ENCODE assay signal across 10 mouse cellular contexts in the genomic region with DNA sequence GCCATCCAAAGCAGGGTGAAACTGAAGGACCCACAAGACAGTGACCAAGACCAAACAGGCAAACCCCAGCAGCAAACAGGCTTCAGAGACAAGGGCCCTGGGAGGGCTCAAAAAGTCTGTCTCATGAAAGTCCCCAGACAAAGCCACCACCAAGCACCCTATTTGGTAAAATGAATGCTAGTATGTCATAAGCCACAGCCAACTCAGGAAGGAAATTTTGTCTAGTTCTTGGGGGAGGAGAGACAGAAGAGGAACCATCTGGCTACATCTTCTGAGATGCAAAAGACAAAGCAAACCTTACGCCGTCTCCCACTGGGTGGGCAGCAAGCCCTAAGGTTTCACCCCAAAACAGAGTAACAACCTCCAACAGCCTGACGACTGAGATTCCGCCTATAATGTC. TPM values are rescaled to one million over a fixed set of nuclear protein-coding genes. Genes with fewer than 3 reads are reported as not detected.
A peak's percentile ranks its signal among the peaks of the same experiment; 100 is the strongest.
DNase-seq lines count a peak whose midpoint lies in the region; TF ChIP-seq lines count a peak whose summit lies in the region.
"Had no signal": no experiment of that assay in that cellular context is flagged by ENCODE, and none has a peak within 500 bp of the region (broad histone marks: within the 10 kb centered on the region; RNA-seq: fewer than 3 reads in every experiment).

No protein-coding gene starts in this region.

- TF ChIP-seq POLR2A in cortical plate, adult 2 months (IDR thresholded peaks at IDR 0.05; ENCODE audit: extremely low read depth, insufficient read depth, low read length): no peak

- TF ChIP-seq CTCF in layer of hippocampus, adult 2 months (conservative IDR thresholded peaks at IDR 0.05): no peak
- no peak for TF ChIP-seq CTCF in cortical plate, adult 2 months (IDR thresholded peaks at IDR 0.05; ENCODE audit: extremely low read depth, insufficient read depth, low read length)

- H3K27ac ChIP-seq in layer of hippocampus, adult 2 months: peak overlapping the region; percentile 89
- H3K27ac ChIP-seq in cortical plate, adult 2 months (ENCODE audit: insufficient read depth, low read length): 0 out of 2 replicates have a peak overlapping the region, but pooled peaks have one; percentile 2

- H3K36me3 ChIP-seq in splenic B cell, adult 2 months (ENCODE audit: control insufficient read depth, insufficient read depth, low read length, poor library complexity, severe bottlenecking): peaks cover 34% of the 10 kb centered on the region

- no peak overlapping the region for H3K4me3 ChIP-seq in layer of hippocampus, adult 2 months
- H3K4me3 ChIP-seq in cortical plate, adult 2 months (ENCODE audit: insufficient read depth, low read length): no peak overlapping the region

- H3K27me3 ChIP-seq in splenic B cell, adult 2 months (ENCODE audit: control insufficient read depth, insufficient read depth, low read length, poor library complexity, severe bottlenecking): no peaks in the 10 kb centered on the region

- peak in 1 of 2 experiments; percentile 48 for DNase-seq in layer of hippocampus, adult 2 months (ENCODE audit: low spot score in 2 of 2)
- no peak for DNase-seq in layer of hippocampus, postnatal 36 days
- DNase-seq in CD8-positive naive resting alpha-beta T cell, adult 2 months (ENCODE audit: low read depth in 2 of 2, low spot score in 2 of 2): peak; percentile 70 to 72
- DNase-seq in splenic B cell, adult 2 months (ENCODE audit: low read depth, low spot score): peak; percentile 59
- DNase-seq in cerebellum, postnatal 4 days (ENCODE audit: low spot score in 2 of 2): no peak
- DNase-seq in right cerebral cortex, adult 18-20 months: no peak
- no peak for DNase-seq in retina, embryonic 14.5 days (ENCODE audit: low spot score)
- DNase-seq: kidney, adult 9 months; lung, embryonic 14.5 days had no signal

- peaks cover 27% of the 10 kb centered on the region for H3K4me1 ChIP-seq in cortical plate, adult 2 months (ENCODE audit: control insufficient read depth, insufficient read depth, low read length)

RNA-seq across cellular contexts. Expression of a gene that starts 36.3 kb away (rescaled TPM):
- 10 to 100 TPM; 88.3 to 96.3 TPM for total RNA-seq in layer of hippocampus, adult 2 months (2021)
- total RNA-seq in layer of hippocampus, postnatal 36 days (2021): 100 to 1,000 TPM in 1 of 2 experiments, 10 to 100 TPM in 1; 92.4 to 103 TPM
- polyA plus RNA-seq in cortical plate, adult 2 months (2012; rRNA removed): 32.6 and 34.2 TPM in 2 replicates

RNA-seq across cellular contexts. Expression of a gene that starts 48.9 kb away (rescaled TPM):
- total RNA-seq in layer of hippocampus, adult 2 months (2021): 1 to 10 TPM; 5.7 to 7.4 TPM
- 1 to 10 TPM; 4.0 to 6.7 TPM for total RNA-seq in layer of hippocampus, postnatal 36 days (2021)
- polyA plus RNA-seq in cortical plate, adult 2 months (2012; rRNA removed): 4.8 and 6.2 TPM in 2 replicates
- polyA plus RNA-seq: lung, embryonic 14.5 days had no signal

Comparison
In these comparisons a context has a peak if more than half of its experiments do, and no peak if none do; other contexts are left out.
1. DNase-seq: peak in CD8-positive naive resting alpha-beta T cell, adult 2 months (2 of 2) and splenic B cell, adult 2 months (single experiment); none in layer of hippocampus, postnatal 36 days (0 of 2), cerebellum, postnatal 4 days (0 of 2), right cerebral cortex, adult 18-20 months (single experiment) and retina, embryonic 14.5 days (single experiment).